In genomic region chr11:102072729-102073128, GRCm38 (mm10) we compare ENCODE assay signal across 23 mouse cellular contexts. TPM values are rescaled to one million over a fixed set of nuclear protein-coding genes. Genes with fewer than 3 reads are reported as not detected.
"Had no signal": no experiment of that assay in that cellular context is flagged by ENCODE, and none has a peak within 500 bp of the region (broad histone marks: within the 10 kb centered on the region; RNA-seq: fewer than 3 reads in every experiment).

No protein-coding gene starts in this region.

- H3K9ac ChIP-seq: neural tube, embryonic 13.5 days; neural tube, embryonic 15.5 days; stomach, embryonic 15.5 days had no signal

- H3K27me3 ChIP-seq: neural tube, embryonic 13.5 days; neural tube, embryonic 15.5 days; stomach, embryonic 15.5 days had no signal

- H3K9me3 ChIP-seq: neural tube, embryonic 13.5 days; neural tube, embryonic 15.5 days; stomach, embryonic 15.5 days had no signal

- DNase-seq: retina, postnatal 1 day; right cerebral cortex, adult 18-20 months; right cerebral cortex, postnatal 14 days; right cerebral cortex, postnatal 25 days; right cerebral cortex, postnatal 4 days; spleen, adult 18-20 months; thymus, adult 18-20 months; thymus, adult 2 months; thymus, postnatal 14 days; thymus, postnatal 25 days; thymus, postnatal 36 days; thymus, postnatal 4 days had no signal

- H3K4me2 ChIP-seq: neural tube, embryonic 13.5 days; neural tube, embryonic 15.5 days; stomach, embryonic 15.5 days had no signal

- H3K36me3 ChIP-seq: stomach, embryonic 15.5 days had no signal

- H3K27ac ChIP-seq: neural tube, embryonic 13.5 days; neural tube, embryonic 15.5 days; stomach, embryonic 15.5 days; stomach, postnatal 0 days had no signal

- H3K4me3 ChIP-seq: neural tube, embryonic 13.5 days; neural tube, embryonic 15.5 days; stomach, embryonic 15.5 days had no signal

RNA-seq across cellular contexts. Expression of gene Mpp2, which starts 15.6 kb away (rescaled TPM):
- total RNA-seq: neutrophil, adult 5-6 weeks had no signal

RNA-seq across cellular contexts. Expression of gene Ppy, which starts 28.4 kb away (rescaled TPM):
- total RNA-seq: neutrophil, adult 5-6 weeks had no signal
- polyA plus RNA-seq: neural tube, embryonic 13.5 days; neural tube, embryonic 14.5 days; small intestine, adult 2 months; stomach, embryonic 14.5 days; testis, adult 2 months had no signal

RNA-seq across cellular contexts. Expression of gene Pyy, which starts 34.9 kb away (rescaled TPM):
- total RNA-seq: neutrophil, adult 5-6 weeks had no signal
- polyA plus RNA-seq: neural tube, embryonic 13.5 days; neural tube, embryonic 14.5 days; spleen, adult 2 months; urinary bladder, adult 2 months had no signal

RNA-seq across cellular contexts. Expression of gene Mpp3, which starts 44.5 kb away (rescaled TPM):
- total RNA-seq: neutrophil, adult 5-6 weeks had no signal
